Mouse (Mus musculus) intestine, embryonic 16.5 days (tissue): ENCODE results near the gene Slc17a8. TPM values are rescaled to one million over a fixed set of nuclear protein-coding genes. Genes with fewer than 3 reads are reported as not detected.
A peak's percentile ranks its signal among the peaks of the same experiment; 100 is the strongest.
"Not testable (repeated sequence)": the region's sequence is repeated elsewhere in the genome, so short reads cannot be mapped to it uniquely, and the experiment has no call there.

ENCODE experiments used
- ATAC-seq: fragments of 200-750 bp; cut with Nextera tagmentation; 2 replicates; pipeline ENCODE4 v1.8.0; 2017; ENCODE audit warnings: moderate TSS enrichment, moderate library complexity
- H3K27ac ChIP-seq: fragments of 300-500 bp; sonication (generic); 2 replicates; pipeline ENCODE4 v1.5.1; 2014; ENCODE audit warnings: mild to moderate bottlenecking, low read length
- H3K27me3 ChIP-seq: fragments of 300-500 bp; sonication (generic); replicated peaks from 2 replicates; pipeline ENCODE4 v1.6.1; 2014; ENCODE audit warnings: low read length, control low read depth, mixed read lengths; ENCODE audit not compliant: control insufficient read depth, insufficient read depth
- H3K36me3 ChIP-seq: fragments of 300-500 bp; sonication (generic); 2 replicates; pipeline ENCODE4 v1.6.1; 2014; ENCODE audit warnings: low read length, control low read depth; ENCODE audit not compliant: control insufficient read depth, insufficient read depth
- H3K4me1 ChIP-seq: fragments of 300-500 bp; sonication (generic); 2 replicates; pipeline ENCODE4 v1.6.1; 2014; ENCODE audit warnings: low read length, control low read depth, mixed read lengths; ENCODE audit not compliant: control insufficient read depth, insufficient read depth
- H3K4me2 ChIP-seq: fragments of 300-500 bp; sonication (generic); 2 replicates; pipeline ENCODE4 v1.6.1; 2014; ENCODE audit warnings: low read depth, low read length, control low read depth
- H3K4me3 ChIP-seq: fragments of 300-500 bp; sonication (generic); 2 replicates; pipeline ENCODE4 v1.5.1; 2014; ENCODE audit warnings: mild to moderate bottlenecking, low read length
- H3K9ac ChIP-seq: fragments of 300-500 bp; sonication (generic); 2 replicates; pipeline ENCODE4 v1.6.1; 2014; ENCODE audit warnings: low read depth, low read length
- H3K9me3 ChIP-seq: fragments of 300-500 bp; sonication (generic); 2 replicates; pipeline ENCODE4 v1.6.1; 2016; ENCODE audit warnings: low read length, control low read depth; ENCODE audit not compliant: control insufficient read depth
- WGBS: fragments of 180-500 bp; shearing (Covaris S2); extraction: QIAGEN DNeasy Blood & Tissue Kit; methylation state at CpG from one replicate; pipeline ENCODE4 v1.1.7; 2014; 5-methylcytosine and 5-hydroxymethylcytosine counted together
- polyA plus RNA-seq: library from polyadenylated mRNA; unstranded; fragments of >200 nt; fragmentation: Nextera tagmentation; extraction: Ambion mirVana; gene quantifications from 2 replicates; pipeline ENCODE4 v1.2.1, GENCODE M21; 2015

Gene Slc17a8
- polyA plus RNA-seq, 1 experiment from 2014 or later, result 0.13 TPM

DNA sequence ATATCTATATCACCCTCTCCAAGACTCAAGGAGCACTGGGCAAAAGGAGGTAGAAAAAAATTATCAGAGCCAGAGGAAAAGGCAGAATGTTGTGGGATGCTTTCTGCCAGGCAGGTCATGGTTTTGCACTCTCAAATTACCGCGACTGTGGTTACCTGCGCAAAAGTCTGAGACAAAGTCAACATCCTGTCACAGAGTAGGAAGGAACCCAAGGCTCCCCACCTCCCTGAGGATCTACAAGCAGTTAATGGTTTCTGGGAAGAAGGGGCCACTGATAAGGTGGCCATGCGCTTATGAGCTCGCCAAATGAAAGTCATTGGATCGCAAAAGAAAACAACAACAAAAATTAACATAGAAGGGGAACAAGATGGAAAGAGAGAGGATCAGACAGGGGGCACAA is 48.1 kb downstream of the Slc17a8 start:
- Histone ChIP-seq H3K4me1 (0 out of 2 replicates have a peak, but pooled peaks cover 5% of the 10 kb centered on the region), H3K4me3 (no peak overlapping the region), H3K27ac (no peak overlapping the region), H3K9me3 (no peaks in the 10 kb centered on the region), H3K27me3 (no peaks in the 10 kb centered on the region), H3K36me3 (no peaks in the 10 kb centered on the region), H3K4me2 (peak overlapping the region; percentile 17; the same call in 1 of the 2 replicates), H3K9ac (no peak overlapping the region)
- 0 out of 2 replicates have a peak, but pooled peaks have one; percentile 41 for ATAC-seq
- 68% methylated on average over 6 of the region's 6 CpGs for WGBS

DNA sequence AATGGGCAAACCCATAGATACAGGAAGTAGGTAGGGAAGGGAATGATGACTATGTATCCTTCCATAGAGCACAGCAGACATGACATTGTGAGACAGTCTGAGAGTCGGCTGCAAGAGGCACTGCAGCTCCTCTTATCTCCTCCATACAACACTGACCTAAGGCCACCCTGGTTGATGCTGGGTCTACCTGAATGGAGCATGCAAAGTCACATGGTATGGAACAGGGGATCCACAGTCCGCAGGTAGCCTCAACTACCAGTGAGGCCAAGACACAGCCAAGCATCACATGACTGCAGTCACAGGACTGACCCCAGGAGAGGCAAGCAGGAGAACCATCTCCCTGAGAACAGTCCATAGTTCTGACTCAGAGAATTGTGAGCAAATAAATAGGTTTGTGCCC is 53.7 kb downstream of the Slc17a8 start:
- Histone ChIP-seq H3K9ac (no peak overlapping the region), H3K27me3 (no peaks in the 10 kb centered on the region), H3K4me3 (no peak overlapping the region), H3K4me2 (no peak overlapping the region), H3K9me3 (no peaks in the 10 kb centered on the region), H3K4me1 (no peaks in the 10 kb centered on the region), H3K36me3 (no peaks in the 10 kb centered on the region), H3K27ac (no peak overlapping the region)
- WGBS, result 77% methylated on average over 2 of the region's 2 CpGs
- ATAC-seq, result no peak

GRCm38 (mm10) chr10:89565301-89566022 is 55.6 kb downstream of the Slc17a8 start:
- Histone ChIP-seq H3K36me3 (no peaks in the 10 kb centered on the region), H3K27me3 (no peaks in the 10 kb centered on the region), H3K9ac (no peak overlapping the region), H3K4me3 (no peak overlapping the region), H3K27ac (no peak overlapping the region), H3K4me2 (no peak overlapping the region), H3K4me1 (no peaks in the 10 kb centered on the region), H3K9me3 (no peaks in the 10 kb centered on the region)
- no peak for ATAC-seq
- WGBS, result 79% methylated on average over 9 of the region's 9 CpGs

- H3K9ac ChIP-seq, result no peak overlapping the region
- ATAC-seq, result no peak
- 84% methylated on average over 6 of the region's 6 CpGs for WGBS
- no peaks in the 10 kb centered on the region for H3K9me3 ChIP-seq
- no peaks in the 10 kb centered on the region for H3K36me3 ChIP-seq
- H3K4me1 ChIP-seq, result no peaks in the 10 kb centered on the region
- H3K27me3 ChIP-seq, result no peaks in the 10 kb centered on the region
- no peak overlapping the region for H3K4me2 ChIP-seq
- H3K4me3 ChIP-seq, result no peak overlapping the region
- H3K27ac ChIP-seq, result no peak overlapping the region
Measured at GRCm38 (mm10) chr10:89562113-89562512, 58.9 kb downstream of the Slc17a8 start.

- H3K4me2 ChIP-seq, result no peak overlapping the region
- WGBS, result 60% methylated on average over 3 of the region's 3 CpGs
- H3K36me3 ChIP-seq, result no peaks in the 10 kb centered on the region
- no peaks in the 10 kb centered on the region for H3K9me3 ChIP-seq
- no peaks in the 10 kb centered on the region for H3K4me1 ChIP-seq
- no peak overlapping the region for H3K4me3 ChIP-seq
- ATAC-seq, result peak; percentile 31; the same call in 1 of the 2 replicates
- H3K9ac ChIP-seq, result no peak overlapping the region
- H3K27ac ChIP-seq, result no peak overlapping the region
- no peaks in the 10 kb centered on the region for H3K27me3 ChIP-seq
Measured at GRCm38 (mm10) chr10:89559351-89559750, 61.7 kb downstream of the Slc17a8 start.

DNA sequence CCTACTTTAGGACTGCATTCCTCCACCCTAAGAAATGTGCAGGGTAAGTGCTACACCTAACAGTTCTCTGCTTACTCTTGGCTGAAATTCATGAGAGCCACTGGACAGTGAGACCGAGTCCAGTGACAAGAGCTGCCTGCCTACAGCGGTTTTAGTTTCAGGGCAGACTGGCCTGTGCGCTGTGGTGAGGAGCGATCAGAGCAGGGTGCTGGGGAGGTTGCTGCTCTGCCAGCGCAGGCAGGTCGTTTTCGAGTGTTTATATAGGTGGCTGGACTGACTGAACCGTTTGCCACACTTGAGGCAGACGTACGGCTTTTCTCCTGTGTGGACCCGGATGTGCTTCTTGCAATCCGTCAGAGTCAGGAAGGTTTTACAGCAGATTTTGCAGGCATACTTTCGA is 66.2 kb downstream of the Slc17a8 start:
- H3K4me2 ChIP-seq, H3K27ac ChIP-seq, H3K9ac ChIP-seq, H3K4me1 ChIP-seq, H3K4me3 ChIP-seq, H3K36me3 ChIP-seq, ATAC-seq, H3K27me3 ChIP-seq, H3K9me3 ChIP-seq: not testable (repeated sequence)
- WGBS, result 75% methylated on average over 13 of the region's 13 CpGs

DNA sequence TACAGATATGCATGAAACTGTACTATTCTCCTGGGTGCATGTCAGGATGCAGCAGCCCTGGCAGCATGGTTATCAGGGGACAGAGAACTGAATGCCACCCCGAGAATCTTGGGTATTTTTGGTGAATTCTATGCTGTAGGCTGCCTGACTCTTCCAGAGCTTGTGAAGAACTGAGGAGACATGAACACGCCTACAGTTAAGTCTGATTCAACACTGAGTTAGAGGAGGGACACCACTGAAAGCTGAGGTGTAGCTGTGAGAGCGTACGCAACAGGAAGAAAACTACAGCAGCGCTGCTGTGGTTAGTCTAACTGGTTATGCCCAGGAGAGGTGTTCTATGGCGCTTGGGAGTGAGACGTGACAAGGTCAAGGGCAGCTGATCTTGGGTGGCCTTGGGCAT is 67.2 kb downstream of the Slc17a8 start:
- 87% methylated on average over 7 of the region's 7 CpGs for WGBS
- ATAC-seq, result not testable (repeated sequence)

GRCm38 (mm10) chr10:89553015-89553414 is 68.0 kb downstream of the Slc17a8 start:
- no peak for ATAC-seq
- Histone ChIP-seq H3K4me3 (no peak overlapping the region), H3K4me2 (no peak overlapping the region), H3K4me1 (no peaks in the 10 kb centered on the region), H3K36me3 (no peaks in the 10 kb centered on the region), H3K9me3 (no peaks in the 10 kb centered on the region), H3K27me3 (no peaks in the 10 kb centered on the region), H3K9ac (no peak overlapping the region), H3K27ac (peak overlapping the region; percentile 39)
- WGBS, result 81% methylated on average over 5 of the region's 5 CpGs

More for the DNA sequence above, 67.2 kb downstream of the Slc17a8 start:
- H3K27me3 ChIP-seq, H3K27ac ChIP-seq, H3K4me1 ChIP-seq, H3K9ac ChIP-seq, H3K4me2 ChIP-seq, H3K9me3 ChIP-seq, H3K36me3 ChIP-seq, H3K4me3 ChIP-seq: not testable (repeated sequence)

- Histone ChIP-seq H3K4me1 (no peaks in the 10 kb centered on the region), H3K27me3 (no peaks in the 10 kb centered on the region), H3K9ac (no peak overlapping the region), H3K36me3 (no peaks in the 10 kb centered on the region), H3K4me3 (no peak overlapping the region), H3K4me2 (no peak overlapping the region), H3K9me3 (no peaks in the 10 kb centered on the region), H3K27ac (0 out of 2 replicates have a peak overlapping the region, but pooled peaks have one; percentile 30)
- 78% methylated on average over 4 of the region's 4 CpGs for WGBS
- ATAC-seq, result peak; percentile 49
Measured at GRCm38 (mm10) chr10:89551657-89552056, 69.4 kb downstream of the Slc17a8 start.

DNA sequence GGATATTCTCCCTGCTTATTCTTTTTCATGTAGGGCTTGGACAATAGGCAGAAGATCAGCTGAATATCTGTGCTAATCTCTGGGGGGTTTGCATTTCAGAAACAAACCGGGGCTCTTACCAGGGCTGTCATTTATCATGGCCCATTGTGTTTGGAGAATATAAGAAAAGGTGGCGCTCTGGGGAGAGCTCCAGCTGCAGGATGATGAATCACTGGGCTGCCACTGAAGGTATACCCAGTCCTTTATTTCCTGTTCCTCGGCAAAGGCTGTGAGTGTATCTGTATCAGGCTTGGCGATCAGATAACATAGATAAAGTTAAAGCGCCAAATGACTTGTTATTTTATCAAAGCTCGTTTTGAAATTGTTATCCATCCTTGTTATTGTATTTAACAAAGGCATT is 73.0 kb downstream of the Slc17a8 start:
- Histone ChIP-seq H3K27me3 (no peaks in the 10 kb centered on the region), H3K4me2 (no peak overlapping the region), H3K4me3 (no peak overlapping the region), H3K9ac (no peak overlapping the region), H3K36me3 (no peaks in the 10 kb centered on the region), H3K4me1 (no peaks in the 10 kb centered on the region), H3K9me3 (no peaks in the 10 kb centered on the region), H3K27ac (no peak overlapping the region)
- WGBS, result 28% methylated on average over 6 of the region's 6 CpGs
- no peak for ATAC-seq
